Mouse (Mus musculus): ENCODE data around the gene Prpsap1.

DNA sequence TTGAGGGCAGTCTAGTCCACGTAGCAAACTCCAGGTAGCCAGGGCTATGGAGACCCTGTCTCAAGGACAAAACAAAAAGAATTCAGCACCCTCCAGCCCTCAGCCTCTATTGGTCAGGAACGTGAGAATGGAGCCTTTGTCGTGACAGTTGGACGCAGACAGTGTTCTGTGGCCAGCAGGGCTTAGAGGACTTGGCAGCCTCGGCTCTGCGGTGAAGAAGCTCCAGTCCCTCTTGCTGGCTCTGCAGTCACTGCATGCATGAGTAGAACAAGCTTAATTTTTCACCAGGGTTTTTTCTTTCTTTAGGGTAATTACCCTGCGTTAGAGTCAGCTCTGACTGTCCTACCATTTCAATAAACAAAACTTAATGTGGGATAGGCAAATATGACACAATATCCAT lies 12.2 kb downstream of the Prpsap1 start:
- TF ChIP-seq POLR2A (IDR thresholded peaks at IDR 0.05; ENCODE audit: insufficient read depth, low read depth, low read length) (no peak), CTCF (IDR thresholded peaks at IDR 0.05; ENCODE audit: insufficient read depth, low read depth, low read length) (no peak)
